Mouse (Mus musculus) ES-Bruce4 (cell line): ENCODE measurements around the gene Gm4763.

Experiments
- CTCF ChIP-seq: IDR thresholded peaks from one replicate; pipeline ENCODE4 v1.8.1; 2011; ENCODE audit warnings: low read depth, low read length
- POLR2A ChIP-seq: IDR thresholded peaks from one replicate; pipeline ENCODE4 v1.8.1; 2011; ENCODE audit warnings: low read length; ENCODE audit not compliant: insufficient read depth

GRCm38 (mm10) chr7:24708832-24709292 lies 17.8 kb downstream of the Gm4763 start, which contains the start of gene BC049730:
- TF ChIP-seq CTCF (no peak), POLR2A (no peak)
